Mouse (Mus musculus) C2C12 (cell line): ENCODE measurements around the gene Resp18. TPM values are rescaled to one million over a fixed set of nuclear protein-coding genes. Genes with fewer than 3 reads are reported as not detected.

Source experiments
- H3K27me3 ChIP-seq: one replicate; pipeline ENCODE4 v1.6.1; 2011; ENCODE audit not compliant: control insufficient read depth, insufficient read depth, insufficient read length
- H3K36me3 ChIP-seq: one replicate; pipeline ENCODE4 v1.6.1; 2011; ENCODE audit not compliant: control insufficient read depth, insufficient read depth
- H3K4me3 ChIP-seq: one replicate; pipeline ENCODE4 v1.5.1; 2011; ENCODE audit warnings: mild to moderate bottlenecking, control low read depth; ENCODE audit not compliant: poor library complexity, insufficient read depth, severe bottlenecking
- H3K79me2 ChIP-seq: one replicate; pipeline ENCODE4 v1.6.1; 2011; ENCODE audit not compliant: control insufficient read depth, insufficient read depth
- H3K79me3 ChIP-seq: one replicate; pipeline ENCODE4 v1.6.1; 2011; ENCODE audit warnings: low read depth, control low read depth
- H3ac ChIP-seq: one replicate; pipeline ENCODE3; 2011; ENCODE audit warnings: low read depth; ENCODE audit not compliant: control insufficient read depth, insufficient read length
- CEBPB ChIP-seq: IDR thresholded peaks from one replicate; pipeline ENCODE4 v1.6.1; 2011; ENCODE audit warnings: low read depth, mild to moderate bottlenecking, control low read depth, moderate library complexity
- CTCF ChIP-seq: IDR thresholded peaks from one replicate; pipeline ENCODE4 v1.5.1; 2011; ENCODE audit not compliant: control insufficient read depth, insufficient read depth, insufficient read length
- FOSL1 ChIP-seq: IDR thresholded peaks from one replicate; pipeline ENCODE4 v1.8.0; 2011; ENCODE audit warnings: mild to moderate bottlenecking, low read length; ENCODE audit not compliant: poor library complexity, insufficient read depth, severe bottlenecking
- MAX ChIP-seq: IDR thresholded peaks from one replicate; pipeline ENCODE4 v1.6.1; 2011; ENCODE audit warnings: mild to moderate bottlenecking, control low read depth
- MYOD1 ChIP-seq: IDR thresholded peaks from one replicate; pipeline ENCODE4 v1.6.1; 2011; ENCODE audit warnings: low read depth; ENCODE audit not compliant: control insufficient read depth, insufficient read length
- MYOG ChIP-seq: IDR thresholded peaks from one replicate; pipeline ENCODE4 v1.6.1; 2011; ENCODE audit not compliant: control insufficient read depth, insufficient read length; ENCODE audit errors: extremely low read depth
- USF1 ChIP-seq: IDR thresholded peaks from one replicate; pipeline ENCODE4 v1.6.1; 2011; ENCODE audit warnings: low read depth, mild to moderate bottlenecking, control low read depth, moderate library complexity
- long read RNA-seq, 2 experiments: library from polyadenylated mRNA; unstranded; transcript quantifications; one replicate each; pipeline ENCODE4 v2.0.0; 2019 to 2020
- polyA plus RNA-seq: library from polyadenylated mRNA; unstranded; fragments of >200 nt; fragmentation: generic; extraction: Trizol; gene quantifications from one replicate; pipeline ENCODE4 v1.2.1, GENCODE M21; 2012; ENCODE audit warnings: missing spikeins

The Resp18 gene
- polyA plus RNA-seq, result not detected
- long read RNA-seq, experiment 1, result 0 reads
- long read RNA-seq, experiment 2, result 0 reads

DNA sequence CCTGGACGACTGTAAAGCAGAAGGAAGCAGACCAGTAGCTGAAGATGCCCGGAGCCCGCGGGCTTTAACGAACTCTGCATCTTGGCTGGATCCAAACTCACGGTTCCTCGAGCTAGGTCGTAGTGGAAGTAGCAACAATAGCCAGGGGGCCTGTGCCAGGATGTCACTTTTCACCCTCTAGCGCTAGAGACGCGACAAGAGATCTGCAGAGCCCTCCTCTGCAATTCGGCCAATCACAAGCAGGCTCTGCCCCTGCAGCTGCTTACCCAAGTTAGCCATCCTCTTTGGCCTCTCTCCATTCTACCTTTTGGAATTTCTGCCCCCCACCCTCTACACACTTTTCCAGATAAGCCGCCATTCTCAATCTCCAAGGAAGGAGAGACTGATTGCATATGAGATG, at the start of gene Resp18:
Gene Resp18 (minus strand): TSS at position 188 of the 400 bp plus-strand sequence.
- no peak within 1 kb of the TSS for H3ac ChIP-seq
- TF ChIP-seq CEBPB (no peak), USF1 (no peak), MYOD1 (no peak), FOSL1 (no peak), MAX (no peak), MYOG (no peak), CTCF (no peak)
- no peaks in the 10 kb centered on the region for H3K79me2 ChIP-seq
- no peaks in the 10 kb centered on the region for H3K79me3 ChIP-seq
- H3K36me3 ChIP-seq, result no peaks in the 10 kb centered on the region
- H3K27me3 ChIP-seq, result peaks cover 2% of the 10 kb centered on the region
- no peak within 1 kb of the TSS for H3K4me3 ChIP-seq

DNA sequence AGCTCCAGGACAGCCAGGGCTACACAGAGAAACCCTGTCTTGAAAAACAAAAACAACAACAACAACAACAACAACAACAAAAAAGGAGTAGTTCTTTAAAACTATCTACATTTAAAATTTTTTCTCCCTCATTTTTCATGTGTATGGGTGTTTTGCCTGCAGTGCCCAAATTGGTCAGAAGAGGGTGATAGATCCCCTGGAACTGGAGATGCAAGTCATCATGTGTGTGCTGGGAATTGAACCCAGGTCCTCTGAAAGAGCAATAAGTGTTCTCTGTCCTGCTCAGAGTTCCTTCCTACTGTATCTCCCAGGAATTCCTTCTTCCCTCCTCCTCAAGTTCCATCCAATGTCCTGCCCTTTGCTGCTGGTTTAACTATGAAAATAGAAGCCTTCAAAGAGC, 49.2 kb upstream of the Resp18 start:
- no peak overlapping the region for H3ac ChIP-seq
- no peak overlapping the region for H3K4me3 ChIP-seq
- H3K79me3 ChIP-seq, result no peaks in the 10 kb centered on the region
- no peaks in the 10 kb centered on the region for H3K36me3 ChIP-seq
- H3K79me2 ChIP-seq, result no peaks in the 10 kb centered on the region
- TF ChIP-seq CTCF, result no peak
- TF ChIP-seq FOSL1, result no peak
- TF ChIP-seq CEBPB, result no peak
- no peak for TF ChIP-seq USF1
- TF ChIP-seq MYOG, result no peak
- no peak for TF ChIP-seq MAX
- H3K27me3 ChIP-seq, result no peaks in the 10 kb centered on the region

DNA sequence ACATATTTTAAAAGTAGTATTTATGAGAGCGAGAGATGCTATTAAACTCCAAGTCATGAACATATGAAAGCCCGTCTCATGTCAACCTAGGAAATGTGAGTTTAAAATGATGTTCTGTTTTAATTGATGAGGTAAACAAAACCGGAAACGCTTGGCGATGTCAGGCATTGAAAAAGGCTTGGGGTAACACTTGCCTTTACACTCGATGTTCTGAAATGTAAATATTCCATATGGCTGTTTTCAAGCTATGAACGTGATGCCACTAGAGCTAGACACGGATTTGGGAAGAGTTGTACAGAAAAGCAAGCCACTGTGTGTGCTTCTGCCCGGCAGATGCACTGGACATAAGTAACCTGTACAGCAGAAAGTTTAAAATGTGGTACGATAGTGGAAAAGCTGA, 41.0 kb upstream of the Resp18 start:
- Histone ChIP-seq H3K79me3 (no peaks in the 10 kb centered on the region), H3K36me3 (no peaks in the 10 kb centered on the region), H3K79me2 (no peaks in the 10 kb centered on the region), H3K27me3 (no peaks in the 10 kb centered on the region), H3K4me3 (no peak overlapping the region), H3ac (no peak overlapping the region)
- TF ChIP-seq MYOG (no peak), USF1 (no peak), MAX (no peak), CTCF (no peak), CEBPB (no peak), MYOD1 (no peak), FOSL1 (no peak)

DNA sequence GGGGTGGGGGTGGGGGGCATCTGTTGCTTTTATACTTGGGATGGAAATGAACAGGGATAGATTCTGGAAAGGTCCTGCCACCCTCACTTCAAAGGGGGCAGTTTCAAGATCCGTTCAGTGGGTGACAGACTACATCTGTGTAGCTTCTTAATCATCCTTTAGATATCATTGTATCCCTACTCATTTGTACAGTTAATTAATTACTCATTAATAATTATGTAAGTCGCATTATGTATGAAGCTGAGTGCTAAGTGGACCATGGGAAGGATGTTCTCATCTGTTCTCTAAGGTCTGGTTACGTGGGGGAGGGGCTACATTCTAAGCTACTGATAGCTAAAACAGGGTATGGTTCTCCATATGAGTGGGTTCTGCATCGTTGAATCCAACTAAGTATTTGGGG, 40.5 kb upstream of the Resp18 start:
- H3K36me3 ChIP-seq, result no peaks in the 10 kb centered on the region
- no peaks in the 10 kb centered on the region for H3K79me2 ChIP-seq
- no peak for TF ChIP-seq MAX
- TF ChIP-seq CTCF, result no peak
- no peak for TF ChIP-seq MYOD1
- TF ChIP-seq MYOG, result no peak
- no peak for TF ChIP-seq CEBPB
- no peak for TF ChIP-seq FOSL1
- no peak overlapping the region for H3K4me3 ChIP-seq
- H3K27me3 ChIP-seq, result no peaks in the 10 kb centered on the region
- no peaks in the 10 kb centered on the region for H3K79me3 ChIP-seq
- H3ac ChIP-seq, result no peak overlapping the region

DNA sequence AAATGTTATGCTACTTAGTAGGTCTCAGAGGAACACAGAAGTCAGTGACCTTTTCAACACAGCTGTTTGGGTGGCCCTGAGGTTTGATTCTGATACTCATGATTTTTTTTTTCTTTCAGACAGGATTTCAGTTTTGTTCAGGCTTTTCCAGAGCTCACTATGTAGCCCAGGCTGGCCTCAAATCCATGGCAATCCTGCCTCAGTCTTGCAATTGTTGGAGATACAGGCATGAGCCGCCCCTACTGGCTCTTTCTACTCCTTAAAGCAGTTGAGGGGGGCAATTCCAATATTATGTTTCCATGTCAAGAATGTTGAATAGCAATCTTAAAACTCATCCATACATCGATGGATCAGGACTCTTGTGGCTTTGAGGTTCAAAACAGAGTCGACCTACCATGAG, 40.1 kb upstream of the Resp18 start:
- Histone ChIP-seq H3K27me3 (no peaks in the 10 kb centered on the region), H3K79me3 (no peaks in the 10 kb centered on the region), H3K4me3 (no peak overlapping the region), H3ac (no peak overlapping the region), H3K79me2 (no peaks in the 10 kb centered on the region), H3K36me3 (no peaks in the 10 kb centered on the region)
- TF ChIP-seq FOSL1 (no peak), MYOG (no peak), CEBPB (no peak), MAX (no peak), USF1 (no peak)
